Mouse (Mus musculus) adrenal gland, adult 10 weeks (tissue): Measurements from ENCODE around the gene Btf3l4. TPM values are rescaled to one million over a fixed set of nuclear protein-coding genes. Genes with fewer than 3 reads are reported as not detected.

Experiments
- polyA plus RNA-seq: library from polyadenylated mRNA; stranded (reverse); fragments of 350-450 nt; fragmentation: Illumina TruSeq; extraction: RNeasy Lipid Tissue Mini Kit (QIAGEN cat#74804); gene quantifications from one replicate; pipeline ENCODE4 v1.2.3, GENCODE M21; 2014; ENCODE audit warnings: low read depth, low replicate concordance

Btf3l4 gene
- 372 TPM for polyA plus RNA-seq

GRCm38 (mm10) chr4:108832916-108833827 is at the start of gene Btf3l4:
TSS of gene Btf3l4 (minus strand) at chr4:108833614.

DNA sequence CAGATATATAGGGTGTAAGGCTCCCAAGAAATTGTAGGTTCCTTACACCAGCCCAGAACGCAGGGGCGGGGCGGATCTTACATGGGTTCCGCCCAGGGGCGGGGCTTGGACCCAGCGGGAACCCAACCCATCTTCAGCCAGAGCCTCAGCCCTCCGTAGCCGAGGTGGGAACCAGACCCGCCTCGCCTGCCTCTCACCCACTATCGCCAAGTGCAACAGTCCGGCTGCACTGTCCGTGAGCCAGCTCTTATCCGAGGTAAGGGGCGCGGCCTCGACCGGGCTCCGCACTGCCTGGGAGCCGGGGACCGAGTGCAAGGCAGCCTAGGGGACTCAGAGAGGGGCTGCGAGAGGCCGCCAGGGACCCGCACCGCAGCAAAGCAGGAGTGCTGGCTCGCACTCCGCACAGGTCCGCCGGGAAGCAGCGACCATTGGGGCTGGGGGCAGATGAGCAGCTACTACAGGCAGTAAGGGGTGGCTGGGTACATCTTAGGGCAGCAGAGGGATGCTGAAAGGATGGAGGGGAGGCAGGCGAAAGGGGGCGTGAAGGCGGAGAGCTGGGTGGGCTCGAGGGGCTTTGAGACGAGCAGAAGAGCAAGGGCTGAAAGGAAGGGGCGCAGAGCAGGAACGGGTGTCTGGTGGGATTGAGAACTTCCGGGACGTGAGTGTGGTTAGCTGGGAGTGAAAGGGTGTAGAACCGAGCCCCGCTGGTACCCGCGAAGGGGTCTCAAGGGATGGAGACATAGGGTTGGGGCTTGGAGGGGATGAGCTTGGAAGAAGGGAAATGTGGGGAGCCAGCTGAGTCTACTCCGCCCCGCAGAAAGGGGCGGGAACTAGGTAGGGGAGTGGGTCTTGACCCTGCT is 45.8 kb upstream of the Btf3l4 start, which contains the start of gene Rab3b:
Rab3b (plus strand) TSS at position 101 of the 860 bp plus-strand sequence.

DNA sequence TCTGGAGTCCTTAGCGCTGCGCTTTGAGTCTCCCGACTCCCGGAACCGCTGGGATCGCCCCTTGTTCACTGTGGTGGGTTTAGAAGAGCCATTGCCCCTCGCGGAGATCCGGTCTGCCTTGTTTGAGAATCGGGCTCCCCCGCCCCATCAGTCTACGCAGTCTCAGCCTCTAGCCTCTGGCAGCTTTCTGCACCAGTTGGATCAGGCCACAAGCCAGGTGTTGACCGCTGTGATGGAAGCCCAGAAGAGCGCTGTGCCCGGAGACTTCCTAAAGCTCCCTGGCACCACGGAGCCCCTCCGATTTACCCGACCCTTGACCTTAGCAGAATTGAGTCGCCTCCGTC is 15.1 kb upstream of the Btf3l4 start, which contains the start of gene A730015C16Rik:
A730015C16Rik (minus strand) TSS at position 115 of the 344 bp plus-strand sequence.

DNA sequence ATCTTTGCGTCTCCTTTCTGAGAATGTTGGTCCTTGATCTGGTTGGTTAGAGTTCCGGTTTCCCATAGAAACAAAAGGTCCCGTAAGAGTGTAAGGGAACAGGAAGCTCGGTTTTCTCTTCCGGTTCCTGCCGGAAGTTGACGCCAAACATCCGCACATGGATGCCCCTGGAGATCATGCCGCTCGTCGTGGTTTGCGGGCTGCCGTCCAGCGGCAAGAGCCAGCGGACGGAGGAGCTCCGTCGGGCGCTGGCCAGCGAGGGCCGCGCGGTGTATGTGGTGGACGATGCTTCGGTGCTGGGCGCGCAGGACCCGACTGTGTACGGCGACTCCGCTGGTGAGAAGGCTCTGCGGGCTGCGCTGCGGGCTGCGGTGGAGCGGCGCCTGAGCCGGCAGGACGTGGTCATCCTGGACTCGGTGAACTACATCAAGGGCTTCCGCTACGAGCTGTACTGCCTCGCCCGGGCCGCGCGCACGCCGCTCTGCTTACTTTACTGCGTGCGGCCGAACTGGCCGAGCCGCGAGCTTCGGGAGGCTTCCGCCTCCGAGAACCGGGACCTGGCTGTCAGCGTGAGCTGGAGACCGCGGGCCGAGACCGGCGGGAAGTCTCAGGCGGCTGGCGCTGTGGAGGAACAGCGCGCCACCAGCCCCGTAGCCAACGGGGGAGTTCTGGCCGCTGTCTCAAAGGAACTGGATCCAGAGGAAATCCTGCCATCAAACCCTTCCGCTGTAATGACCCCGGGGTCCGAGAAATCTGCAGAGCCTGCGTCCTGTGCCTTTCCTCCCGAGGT is 14.5 kb upstream of the Btf3l4 start, which contains the start of gene Kti12:
Kti12 (plus strand) TSS at position 71 of the 790 bp plus-strand sequence.

DNA sequence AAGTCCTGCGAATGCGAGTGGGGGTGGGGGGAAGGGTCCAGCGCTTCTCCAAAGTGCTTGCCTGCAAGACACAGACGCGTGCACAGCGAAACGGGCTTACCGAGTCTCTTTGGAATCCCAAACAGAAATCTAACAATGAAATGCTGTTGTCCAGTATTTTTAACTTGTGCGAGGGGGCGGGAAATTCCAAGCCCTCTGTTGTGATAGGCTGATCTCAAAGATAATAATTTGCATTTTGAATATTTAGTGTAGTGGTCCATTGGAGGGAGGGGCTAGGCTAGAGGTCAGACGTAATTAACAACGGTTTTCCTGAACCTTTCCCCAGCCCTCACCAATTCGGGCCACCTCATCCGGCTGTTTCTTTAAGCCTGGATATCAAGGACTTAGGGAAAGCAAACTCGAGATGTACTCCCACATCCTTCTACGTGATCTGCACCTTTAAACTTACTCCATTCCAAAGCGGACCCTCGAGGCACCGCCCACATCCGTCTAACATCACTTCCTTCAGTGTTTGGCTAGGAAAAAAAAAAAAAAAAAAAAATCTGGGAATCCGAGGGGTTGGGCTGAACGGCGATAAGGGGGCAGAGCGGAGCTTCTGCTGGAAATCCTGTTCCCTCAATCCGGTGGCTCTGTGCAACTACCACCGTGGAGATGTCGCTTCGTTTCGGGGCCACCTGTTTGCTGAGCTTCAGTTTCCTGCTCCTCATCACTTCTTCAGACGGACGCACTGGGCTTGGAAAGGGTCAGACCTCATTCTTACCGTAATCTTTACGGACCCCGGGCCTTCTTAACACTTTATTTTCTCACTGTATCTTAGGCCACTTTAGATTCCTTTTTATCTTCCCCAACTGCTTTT is 929 bp upstream of the Btf3l4 start, which contains the start of gene Txndc12:
Txndc12 (plus strand) TSS at position 487 of the 856 bp plus-strand sequence.

GRCm38 (mm10) chr4:108780057-108780863 is 53.2 kb downstream of the Btf3l4 start, which contains the start of gene Zfyve9:
TSS of gene Zfyve9 (minus strand) at chr4:108780798.

Other genes with a start within 250 kb of the Btf3l4 start
- 95.9 TPM for gene Cc2d1b, start 213.7 kb downstream of the Btf3l4 start, polyA plus RNA-seq
- gene 3110021N24Rik, start 114.0 kb downstream of the Btf3l4 start, polyA plus RNA-seq = 1.0 TPM
- 67.9 TPM for gene Zfyve9, start 52.8 kb downstream of the Btf3l4 start, polyA plus RNA-seq
- gene Txndc12, start 987 bp upstream of the Btf3l4 start, polyA plus RNA-seq = 66.2 TPM
- 26.3 TPM for gene Kti12, start 14.2 kb upstream of the Btf3l4 start, polyA plus RNA-seq
- not detected for gene A730015C16Rik, start 15.0 kb upstream of the Btf3l4 start, polyA plus RNA-seq
- gene Rab3b, start 45.4 kb upstream of the Btf3l4 start, polyA plus RNA-seq = 12.7 TPM
- gene Nrd1, start 167.0 kb upstream of the Btf3l4 start, polyA plus RNA-seq = 542 TPM